Mouse (Mus musculus) lung, postnatal 0 days (tissue): ENCODE results near the gene Rragd.

Experiments used
- CTCF ChIP-seq: IDR thresholded peaks from 2 replicates; pipeline ENCODE4 v1.5.1; 2016; ENCODE audit warnings: antibody characterized with exemption, mild to moderate bottlenecking
- EP300 ChIP-seq: IDR thresholded peaks from 2 replicates; pipeline ENCODE4 v1.6.1; 2016; ENCODE audit warnings: antibody characterized with exemption, mild to moderate bottlenecking, control low read depth

GRCm38 (mm10) chr4:33061158-33061557 lies 78.3 kb downstream of the Rragd start:
- TF ChIP-seq CTCF: no peak
- no peak for TF ChIP-seq EP300
